Mouse (Mus musculus): ENCODE data around the gene Armc8.

GRCm38 (mm10) chr9:99430806-99431205 is 137.9 kb downstream of the Armc8 start:
- TF ChIP-seq ZNF384 (IDR thresholded peaks at IDR 0.05; ENCODE audit: low read depth, low read length) (no peak), CHD2 (IDR thresholded peaks at IDR 0.05; ENCODE audit: low read depth, low read length) (no peak)
